Mouse (Mus musculus) T-helper 17 cell (primary cell): Measurements from ENCODE around the gene Large1.

Source experiments
- in situ Hi-C, 2 experiments: fragments of 300-600 bp; cut with MboI, MseI; formaldehyde crosslinking; loops; 1 replicate in 1 of 2; 2 replicates in 1 of 2; pipeline ENCODE4 v1.15.1; 2025; ENCODE audit warnings: high pct_unique_total_duplicates in 2 of 2

The Large1 gene

DNA sequence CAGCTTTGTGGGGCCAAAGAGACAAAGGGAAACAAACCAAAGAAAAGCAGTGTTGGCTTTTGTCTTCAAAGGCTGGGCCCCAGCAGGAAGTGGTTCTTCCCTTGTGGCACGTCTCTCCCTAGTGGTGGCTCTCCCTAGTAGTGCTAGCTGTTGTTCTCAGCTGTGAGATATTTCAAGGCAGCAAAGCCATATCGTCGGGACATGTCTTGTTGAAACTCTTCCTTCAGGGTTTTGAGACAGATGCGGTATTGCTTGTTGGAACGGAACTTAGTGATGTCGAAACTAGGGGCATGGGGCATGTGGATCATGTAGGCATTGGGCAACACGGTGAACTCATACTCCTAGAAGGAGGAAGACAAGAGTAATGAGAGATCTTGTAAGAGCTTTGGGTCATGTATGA lies 537.7 kb downstream of the Large1 start:
- in situ Hi-C loops, result no loop called here

DNA sequence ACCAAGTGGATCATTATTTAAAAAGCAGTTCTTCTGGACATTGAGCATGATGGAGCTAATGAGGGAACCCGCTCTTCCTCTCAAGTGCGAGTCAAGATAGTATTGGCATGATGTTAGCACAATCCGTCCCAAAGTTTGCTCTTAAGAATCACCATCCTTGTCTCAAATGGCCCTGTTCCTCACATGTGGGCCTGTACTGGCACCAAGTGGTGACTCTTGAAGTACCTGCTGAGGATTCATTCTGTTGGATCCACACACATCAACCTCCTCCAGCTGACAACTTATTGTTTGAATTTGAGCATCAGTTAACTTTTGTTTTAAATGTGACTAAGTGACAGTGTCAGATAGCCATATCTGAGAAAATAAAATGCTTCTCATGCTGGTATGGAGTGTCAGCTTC lies 540.6 kb downstream of the Large1 start:
- in situ Hi-C loops, result no loop called here

GRCm38 (mm10) chr8:72801583-72801982 lies 551.8 kb downstream of the Large1 start:
- in situ Hi-C loops, result no loop called here

- in situ Hi-C loops, result no loop called here
Measured at GRCm38 (mm10) chr8:72780644-72781043, 572.7 kb downstream of the Large1 start.

- in situ Hi-C loops, result no loop called here
Measured at GRCm38 (mm10) chr8:72777797-72778196, 575.5 kb downstream of the Large1 start.

DNA sequence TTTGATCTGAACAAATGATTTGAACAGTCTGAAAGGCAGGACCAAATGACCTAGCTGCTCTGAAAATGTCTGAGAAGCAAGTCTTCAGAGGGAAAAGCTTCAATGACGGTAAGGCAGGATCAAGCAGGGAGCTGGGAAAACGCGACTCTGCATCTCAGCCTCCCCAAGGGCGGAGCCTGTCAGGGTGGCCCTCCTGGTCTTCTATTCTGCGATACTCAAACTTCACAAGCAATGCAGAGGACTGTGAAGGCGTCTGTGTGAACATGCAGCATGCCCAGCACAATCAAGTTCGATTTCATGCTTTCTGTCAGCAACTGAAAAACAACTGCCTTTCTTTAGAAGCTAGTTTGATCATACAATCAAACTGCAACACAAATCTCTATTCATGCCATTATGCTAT lies 586.6 kb downstream of the Large1 start:
- in situ Hi-C loops, result no loop called here

GRCm38 (mm10) chr8:72765696-72766095 lies 587.6 kb downstream of the Large1 start:
- in situ Hi-C loops, result no loop called here
